Mouse (Mus musculus) embryo, embryonic 10 days (tissue): ENCODE measurements at regions not wholly inside any gene's neighbourhood (a gene's known extent, or its start where the extent isn't known, plus 50 kb on each side); places are given as distances from the start of the nearest gene placed in this dataset.
"Not testable (repeated sequence)": the region's sequence is repeated elsewhere in the genome, so short reads cannot be mapped to it uniquely, and the experiment has no call there.

Experiments
- DNase-seq: peaks from one replicate; pipeline ENCODE4 v3.0.0-alpha.2; 2015; ENCODE audit warnings: low spot score

- no peak for DNase-seq
Measured at GRCm38 (mm10) chr2:168424277-168425099, 143.0 kb upstream of the Kcng1 start.

- DNase-seq: peak; percentile 64
Measured at GRCm38 (mm10) chr2:168423551-168423950, 142.0 kb upstream of the Kcng1 start.

GRCm38 (mm10) chr2:168415140-168415539, 133.6 kb upstream of the Kcng1 start:
- peak; percentile 57 for DNase-seq

- DNase-seq: no peak
Measured at GRCm38 (mm10) chr2:168414110-168414872, 132.8 kb upstream of the Kcng1 start.

GRCm38 (mm10) chr2:168412853-168413252, 131.3 kb upstream of the Kcng1 start:
- DNase-seq: peak; percentile 21

GRCm38 (mm10) chr2:168402782-168403513, 121.4 kb upstream of the Kcng1 start:
- DNase-seq: no peak

- DNase-seq: no peak
Measured at GRCm38 (mm10) chr2:168399088-168399709, 117.7 kb upstream of the Kcng1 start.

- DNase-seq: no peak
Measured at GRCm38 (mm10) chr2:168396316-168396715, 114.8 kb upstream of the Kcng1 start.

- DNase-seq: no peak
Measured at GRCm38 (mm10) chr2:168393341-168393740, 111.8 kb upstream of the Kcng1 start.

- DNase-seq: not testable (repeated sequence)
Measured at GRCm38 (mm10) chr2:168392171-168392570, 110.6 kb upstream of the Kcng1 start.

GRCm38 (mm10) chr2:168380606-168381005, 99.1 kb upstream of the Kcng1 start:
- DNase-seq: no peak

- DNase-seq: no peak
Measured at GRCm38 (mm10) chr2:168372356-168372755, 90.8 kb upstream of the Kcng1 start.

GRCm38 (mm10) chr2:168371245-168371644, 89.7 kb upstream of the Kcng1 start:
- peak; percentile 25 for DNase-seq

- DNase-seq: no peak
Measured at GRCm38 (mm10) chr2:168359200-168359599, 77.7 kb upstream of the Kcng1 start.

GRCm38 (mm10) chr2:168358551-168358950, 77.0 kb upstream of the Kcng1 start:
- DNase-seq: no peak

GRCm38 (mm10) chr2:168357815-168358214, 76.3 kb upstream of the Kcng1 start:
- DNase-seq: no peak

GRCm38 (mm10) chr2:168354397-168354796, 72.9 kb upstream of the Kcng1 start:
- DNase-seq: no peak

GRCm38 (mm10) chr2:168352626-168353025, 71.1 kb upstream of the Kcng1 start:
- DNase-seq: no peak

- no peak for DNase-seq
Measured at GRCm38 (mm10) chr2:168352194-168352593, 70.7 kb upstream of the Kcng1 start.

- no peak for DNase-seq
Measured at GRCm38 (mm10) chr2:168345384-168345783, 63.8 kb upstream of the Kcng1 start.

- DNase-seq: no peak
Measured at GRCm38 (mm10) chr2:168343705-168344104, 62.2 kb upstream of the Kcng1 start.

- no peak for DNase-seq
Measured at GRCm38 (mm10) chr2:168338819-168339218, 57.3 kb upstream of the Kcng1 start.
